Mouse (Mus musculus): ENCODE results near the gene Ccl28.

DNA sequence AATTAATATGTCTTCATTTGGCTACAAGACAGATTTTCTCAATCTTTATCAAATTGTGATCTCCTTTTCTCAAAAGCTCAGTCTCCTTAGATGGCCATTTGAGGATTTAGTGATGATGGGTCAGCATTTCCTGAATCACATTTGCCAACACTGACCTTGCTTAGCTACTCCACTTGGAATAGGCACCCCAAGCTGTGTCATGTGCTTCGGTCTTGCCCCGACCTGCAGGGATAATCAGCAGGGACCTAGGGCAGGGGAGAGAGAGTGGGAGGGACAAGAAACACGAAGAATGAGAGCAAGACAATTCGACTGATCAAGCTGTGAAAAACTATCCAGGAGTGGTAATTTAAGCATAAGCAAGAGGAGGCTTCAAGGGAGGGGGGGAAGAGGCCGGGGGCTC, 21.1 kb downstream of the Ccl28 start:
- TF ChIP-seq CTCF (IDR thresholded peaks at IDR 0.05; ENCODE audit: low read depth, low read length), result no peak
- no peak for TF ChIP-seq POLR2A (IDR thresholded peaks at IDR 0.05; ENCODE audit: borderline replicate concordance, low read depth, low read length)

Data from bone marrow macrophage, adult 2 months (primary cell).